Mouse (Mus musculus) c-Kit-positive CD71-positive TER-119-negative erythroid progenitor cells, embryonic 14.5 days (primary cell): ENCODE results near the gene Tssk1.
A peak's percentile ranks its signal among the peaks of the same experiment; 100 is the strongest.

Experiments used
- DNase-seq: peaks from one replicate; pipeline ENCODE4 v3.0.0-alpha.2; 2013; ENCODE audit warnings: low read depth

Tssk1 gene

DNA sequence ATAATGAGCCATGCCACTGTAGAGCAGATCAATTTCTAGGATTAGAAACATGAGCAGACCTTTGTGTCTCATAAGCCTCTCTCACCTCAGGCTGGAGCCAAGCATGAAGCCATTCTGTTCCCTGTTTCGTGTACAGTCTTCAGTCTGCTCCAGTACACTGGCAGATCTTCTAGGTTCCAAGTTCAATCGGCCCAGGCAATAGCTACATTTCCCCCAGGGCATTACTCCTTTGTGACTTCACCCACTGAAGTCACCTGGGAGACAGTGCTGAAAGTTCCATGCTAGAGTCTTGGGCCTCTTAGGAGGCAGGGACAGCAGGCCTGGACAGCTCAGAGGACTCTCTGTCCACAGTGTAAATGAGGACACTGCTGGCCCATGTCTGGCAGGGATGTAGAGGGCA, at the start of gene Tssk1:
TSS of gene Tssk1 (plus strand) at position 301 of the 400 bp plus-strand sequence.
- no peak for DNase-seq

GRCm38 (mm10) chr16:17848431-17848830, 45.6 kb upstream of the Tssk1 start:
- DNase-seq: no peak

DNA sequence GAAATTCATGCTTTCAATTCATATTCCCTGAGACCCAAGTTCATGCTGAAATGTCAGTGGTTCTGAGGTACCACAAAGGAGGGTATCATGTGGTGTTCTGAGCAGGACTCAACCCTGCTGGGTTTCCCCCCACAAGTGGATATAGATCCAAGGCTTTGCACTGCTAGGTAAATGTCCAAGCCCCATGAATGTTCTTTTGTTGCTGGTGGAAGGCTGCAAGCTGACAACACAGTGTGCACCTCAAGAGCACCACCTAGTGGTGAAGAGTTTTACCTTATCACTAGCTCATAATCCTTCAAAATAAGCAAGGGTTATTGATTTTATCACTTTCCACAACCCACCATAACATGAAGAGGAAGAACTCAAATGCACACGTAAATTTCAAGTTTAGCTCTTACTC, 45.1 kb upstream of the Tssk1 start:
- peak; percentile 40 for DNase-seq

DNA sequence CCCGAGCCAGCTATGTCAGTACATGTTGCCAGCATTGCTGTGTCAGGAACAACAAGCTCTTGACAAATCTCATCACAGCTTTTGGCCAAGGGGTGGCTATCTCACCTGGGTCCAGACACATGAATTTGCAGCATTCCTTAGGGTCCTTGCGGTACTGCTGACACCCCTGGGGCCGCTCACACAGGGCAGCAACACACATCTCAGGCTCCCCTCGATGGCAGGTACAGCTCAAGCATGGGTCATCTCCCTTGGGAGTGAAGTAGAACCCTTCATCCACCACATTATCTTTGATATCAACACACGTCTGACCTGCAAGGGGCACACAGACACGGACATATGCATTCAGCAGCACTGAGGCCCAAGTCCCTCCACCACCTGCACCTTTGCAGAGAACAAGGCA, 44.5 kb upstream of the Tssk1 start:
- DNase-seq: no peak

GRCm38 (mm10) chr16:17851331-17851730, 42.7 kb upstream of the Tssk1 start:
- DNase-seq: no peak

DNA sequence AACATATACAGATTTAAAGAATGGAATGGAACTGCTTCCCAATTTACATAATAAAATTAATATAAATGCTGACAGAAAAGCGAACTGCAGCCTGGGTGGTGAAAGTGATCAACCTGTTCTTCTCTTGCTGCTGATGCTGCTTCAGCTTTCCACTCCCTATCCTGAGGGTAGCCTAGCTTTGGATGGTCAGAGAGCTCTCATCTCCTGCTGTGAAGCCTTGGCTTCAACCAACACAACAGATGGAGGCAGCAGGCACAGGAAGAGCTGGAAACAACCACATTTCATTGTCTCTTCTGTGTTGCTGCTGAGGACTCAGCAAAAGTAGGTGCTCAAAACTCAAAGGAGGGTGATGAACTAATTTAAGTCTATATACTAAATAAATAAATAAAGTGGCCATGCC, 42.2 kb upstream of the Tssk1 start:
- no peak for DNase-seq

GRCm38 (mm10) chr16:17853263-17853662, 40.8 kb upstream of the Tssk1 start:
- no peak for DNase-seq

DNA sequence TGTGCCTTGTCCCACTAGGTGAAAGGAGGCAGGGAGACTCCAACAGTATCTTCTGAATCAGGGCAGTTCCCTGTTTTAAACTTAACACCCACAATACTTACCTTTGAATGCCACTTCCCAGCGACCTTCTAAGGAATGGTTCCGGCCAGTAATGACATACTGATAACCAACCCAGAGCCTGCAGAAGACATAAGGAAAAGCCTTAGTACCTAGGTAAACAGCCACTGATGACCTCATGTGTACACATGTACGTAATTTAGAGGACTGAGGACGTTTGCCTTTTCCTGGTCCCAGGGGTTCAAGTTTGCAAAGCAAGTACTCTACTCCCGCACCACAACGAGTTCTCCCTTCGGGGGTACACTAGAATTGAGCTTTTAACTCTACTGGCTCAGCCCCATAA, 36.9 kb upstream of the Tssk1 start:
- DNase-seq: no peak

GRCm38 (mm10) chr16:17858592-17858991, 35.4 kb upstream of the Tssk1 start:
- DNase-seq: peak; percentile 38

DNA sequence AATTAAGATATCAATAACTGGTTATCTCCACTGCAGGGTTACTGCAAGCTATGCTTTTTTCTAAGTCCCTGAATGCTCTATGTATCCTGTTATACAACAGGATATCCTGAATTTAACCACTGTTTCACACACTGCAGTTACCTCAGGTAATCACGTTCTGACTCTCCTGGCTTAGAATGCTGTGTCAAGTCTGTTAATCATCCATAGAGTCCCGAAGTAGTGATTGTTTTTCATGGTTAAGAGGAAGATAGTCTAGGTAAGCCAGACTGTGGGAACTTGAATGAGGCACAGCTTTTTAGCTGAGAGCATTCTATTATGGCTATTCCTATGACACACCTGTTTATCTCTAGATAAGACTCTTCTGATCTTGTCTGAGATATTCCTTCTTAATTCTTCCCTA, 28.7 kb upstream of the Tssk1 start:
- DNase-seq: no peak

- no peak for DNase-seq
These were observed 28.3 kb upstream of the Tssk1 start for GRCm38 (mm10) chr16:17865770-17866169.

GRCm38 (mm10) chr16:17871248-17871647, 22.8 kb upstream of the Tssk1 start:
- DNase-seq: peak; percentile 65

DNA sequence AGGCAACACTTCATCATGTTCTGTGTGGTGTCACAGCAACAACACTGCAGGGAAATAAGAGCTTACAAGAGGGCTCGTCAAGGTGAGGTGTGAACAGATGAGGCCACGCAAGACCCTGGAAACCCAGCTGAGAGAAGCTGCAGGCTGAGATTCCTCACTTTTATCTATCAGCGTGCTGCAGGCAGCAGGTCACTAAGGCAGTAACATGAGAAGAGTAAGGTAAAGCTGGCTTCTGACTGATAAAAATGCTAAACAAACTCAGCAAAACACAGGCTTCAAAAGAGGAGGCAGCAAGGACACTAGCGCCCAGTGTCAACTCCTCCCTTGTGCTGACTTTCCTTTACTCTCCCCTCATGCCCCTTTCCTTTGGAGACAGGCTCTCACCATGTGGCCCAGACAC, 21.0 kb upstream of the Tssk1 start:
- DNase-seq: no peak

- DNase-seq: no peak
These were observed 18.8 kb upstream of the Tssk1 start for GRCm38 (mm10) chr16:17875174-17875573.

GRCm38 (mm10) chr16:17876096-17876495, 17.9 kb upstream of the Tssk1 start:
- DNase-seq: no peak

GRCm38 (mm10) chr16:17879571-17879970, 14.5 kb upstream of the Tssk1 start:
- DNase-seq: no peak

GRCm38 (mm10) chr16:17882196-17882595, 11.8 kb upstream of the Tssk1 start:
- DNase-seq: no peak

- DNase-seq: no peak
These were observed 9.9 kb upstream of the Tssk1 start for GRCm38 (mm10) chr16:17884116-17884515.

- no peak for DNase-seq
These were observed 4.2 kb upstream of the Tssk1 start for GRCm38 (mm10) chr16:17889689-17890341.

GRCm38 (mm10) chr16:17890342-17890727, 3.7 kb upstream of the Tssk1 start:
- no peak for DNase-seq

GRCm38 (mm10) chr16:17890917-17891566, 3.0 kb upstream of the Tssk1 start:
- DNase-seq: no peak

DNA sequence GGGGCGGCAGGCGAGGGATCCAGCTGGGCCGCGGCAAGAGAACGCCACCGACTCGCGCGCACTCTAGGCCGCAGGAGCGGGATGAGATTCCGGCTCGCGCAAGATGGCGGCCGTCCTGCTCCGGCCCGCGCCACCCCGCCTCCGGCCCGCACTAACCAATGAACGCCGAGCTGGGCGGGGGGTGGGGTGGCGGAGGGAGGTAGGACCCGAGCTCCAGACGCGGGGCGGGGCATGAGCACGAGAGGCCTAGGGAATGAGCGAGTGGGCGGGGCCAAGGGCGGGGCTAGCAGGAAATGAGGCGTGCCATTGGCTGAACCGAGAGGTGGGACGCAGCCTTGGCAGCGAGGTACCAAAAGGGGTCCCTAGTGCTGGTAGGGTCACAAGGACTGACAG, 2.5 kb upstream of the Tssk1 start, which contains the start of gene Gm20518:
TSS of gene Gm20518 (minus strand) at position 105 of the 393 bp plus-strand sequence.
- DNase-seq: peak; percentile 96

DNA sequence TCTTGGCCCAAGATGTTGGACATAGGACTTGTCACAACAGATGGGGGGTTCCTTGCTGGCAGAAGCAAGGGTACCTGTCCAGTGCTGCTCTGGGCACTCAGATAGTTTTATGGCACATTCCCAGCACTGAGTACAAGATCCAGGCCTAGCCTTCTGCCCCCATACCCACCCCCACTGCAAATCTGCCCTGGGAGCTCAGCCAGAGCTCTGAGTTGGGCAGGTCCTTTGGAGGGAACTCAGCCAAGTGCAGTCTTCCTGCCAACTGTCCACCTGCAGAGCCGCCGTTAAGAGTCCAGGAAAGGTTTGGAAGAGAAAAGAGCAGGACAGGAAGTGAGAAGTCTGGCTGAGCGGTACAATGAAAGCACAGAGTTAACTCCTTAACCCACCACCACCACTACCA, 1.4 kb upstream of the Tssk1 start:
- no peak for DNase-seq

GRCm38 (mm10) chr16:17896091-17896490, 2.1 kb downstream of the Tssk1 start:
- no peak for DNase-seq
